Mouse (Mus musculus): ENCODE results near the gene Dydc2.

Dydc2 gene

DNA sequence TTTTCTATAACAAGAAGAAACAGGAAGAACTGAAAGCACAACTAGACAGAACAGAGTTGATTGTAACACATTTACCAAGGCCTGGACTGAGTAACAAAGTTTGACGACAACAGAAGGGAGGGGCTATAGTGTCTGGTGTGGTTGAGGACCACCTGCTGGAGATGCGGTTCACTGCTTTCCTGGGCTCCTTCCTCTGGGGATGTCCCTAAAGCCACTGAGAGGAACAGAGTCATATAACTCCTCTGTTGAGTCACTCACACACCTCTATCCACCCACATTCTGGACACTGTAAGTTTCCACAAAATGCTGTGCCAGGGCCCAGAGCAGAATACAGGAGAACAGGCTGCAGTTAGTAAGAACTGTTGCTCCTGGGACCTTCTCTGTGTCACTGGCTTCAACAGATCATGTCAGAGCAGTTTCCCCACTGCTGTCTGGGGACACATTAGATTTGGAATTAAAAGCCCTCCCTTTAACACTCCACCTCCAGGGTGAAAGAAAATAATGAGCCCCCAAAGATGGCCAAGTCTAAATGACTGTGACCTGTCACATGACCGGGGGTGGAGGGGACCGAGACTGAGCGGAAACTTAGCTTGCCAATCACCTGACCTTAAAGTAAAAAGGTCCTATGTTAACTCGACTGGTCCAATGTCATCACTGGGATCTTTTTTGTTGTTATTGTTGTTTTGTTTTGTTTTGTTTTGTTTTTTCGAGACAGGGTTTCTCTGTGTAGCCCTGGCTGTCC is 68.9 kb downstream of the Dydc2 start:
- no peak for DNase-seq

All from cerebellum, adult 11-12 months (tissue).